Mouse (Mus musculus) midbrain, embryonic 14.5 days (tissue): ENCODE data around the gene Jph3. TPM values are rescaled to one million over a fixed set of nuclear protein-coding genes. Genes with fewer than 3 reads are reported as not detected.
A peak's percentile ranks its signal among the peaks of the same experiment; 100 is the strongest.

Source experiments
- ATAC-seq: fragments of 200-750 bp; cut with Nextera tagmentation; 2 replicates; pipeline ENCODE4 v1.8.0; 2017; ENCODE audit warnings: moderate number of reproducible peaks, moderate library complexity; ENCODE audit not compliant: low FRiP score, low TSS enrichment
- DNase-seq: peaks from one replicate; pipeline ENCODE4 v3.0.0-alpha.2; 2015
- H3K27ac ChIP-seq: fragments of 300-500 bp; sonication (generic); replicated peaks from 2 replicates; pipeline ENCODE4 v1.5.1; 2014; ENCODE audit warnings: mild to moderate bottlenecking, low read depth, low read length, moderate library complexity
- H3K27me3 ChIP-seq: fragments of 300-500 bp; sonication (generic); 2 replicates; pipeline ENCODE4 v1.6.1; 2014; ENCODE audit warnings: low read length, control low read depth, mixed read lengths; ENCODE audit not compliant: control insufficient read depth, insufficient read depth
- H3K36me3 ChIP-seq: fragments of 300-500 bp; sonication (generic); 2 replicates; pipeline ENCODE4 v1.6.1; 2014; ENCODE audit warnings: low read length, control low read depth; ENCODE audit not compliant: control insufficient read depth, insufficient read depth
- H3K4me1 ChIP-seq: fragments of 300-500 bp; sonication (generic); 2 replicates; pipeline ENCODE4 v1.6.1; 2014; ENCODE audit warnings: mild to moderate bottlenecking, antibody characterized with exemption, low read length, control low read depth; ENCODE audit not compliant: control insufficient read depth, insufficient read depth
- H3K4me2 ChIP-seq: fragments of 300-500 bp; sonication (generic); 2 replicates; pipeline ENCODE4 v1.6.1; 2014; ENCODE audit warnings: mild to moderate bottlenecking, low read length, moderate library complexity
- H3K4me3 ChIP-seq: fragments of 300-500 bp; sonication (generic); replicated peaks from 2 replicates; pipeline ENCODE4 v1.5.1; 2014; ENCODE audit warnings: low read depth, low read length
- H3K9ac ChIP-seq: fragments of 300-500 bp; sonication (generic); replicated peaks from 2 replicates; pipeline ENCODE4 v1.6.1; 2014; ENCODE audit warnings: mild to moderate bottlenecking, low read length, moderate library complexity
- H3K9me3 ChIP-seq: fragments of 300-500 bp; sonication (generic); 2 replicates; pipeline ENCODE4 v1.6.1; 2016; ENCODE audit warnings: low read length, control low read depth, mixed read lengths; ENCODE audit not compliant: control insufficient read depth
- WGBS: fragments of 180-500 bp; shearing (Covaris S2); extraction: QIAGEN DNeasy Blood & Tissue Kit; methylation state at CpG from one replicate; pipeline ENCODE4 v1.1.7; 2014; 5-methylcytosine and 5-hydroxymethylcytosine counted together
- polyA plus RNA-seq: library from polyadenylated mRNA; unstranded; fragments of >200 nt; fragmentation: Nextera tagmentation; extraction: Ambion mirVana; gene quantifications from 2 replicates; pipeline ENCODE4 v1.2.1, GENCODE M21; 2014

Gene Jph3
- polyA plus RNA-seq, 1 experiment from 2014 or later, result 73.5 TPM

DNA sequence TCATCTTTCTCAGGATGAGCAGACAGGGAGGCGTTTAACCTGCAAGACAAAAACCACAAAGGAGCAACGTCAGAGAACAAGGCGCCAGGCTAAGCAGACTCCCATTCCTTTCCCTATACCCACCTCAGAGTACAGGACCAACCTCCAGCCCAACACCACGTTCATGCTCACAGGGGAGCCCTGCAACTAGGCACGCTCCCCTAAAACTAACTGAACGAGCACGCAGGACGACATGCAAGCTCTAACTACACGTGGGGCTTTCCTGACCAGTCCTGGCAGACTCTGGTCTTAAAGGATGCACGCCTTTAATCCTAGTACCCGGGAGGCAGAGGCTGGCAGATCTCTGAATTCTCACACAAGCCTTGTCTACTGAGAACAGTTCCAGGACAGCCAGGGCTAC lies 91.9 kb downstream of the Jph3 start:
- Histone ChIP-seq H3K4me3 (no peak overlapping the region), H3K4me2 (no peak overlapping the region), H3K9ac (no peak overlapping the region), H3K27ac (no peak overlapping the region), H3K4me1 (no peaks in the 10 kb centered on the region), H3K27me3 (no peaks in the 10 kb centered on the region), H3K36me3 (peaks cover 26% of the 10 kb centered on the region), H3K9me3 (no peaks in the 10 kb centered on the region)
- ATAC-seq (no peak), DNase-seq (no peak)
- 90% methylated on average over 11 of the region's 11 CpGs for WGBS

DNA sequence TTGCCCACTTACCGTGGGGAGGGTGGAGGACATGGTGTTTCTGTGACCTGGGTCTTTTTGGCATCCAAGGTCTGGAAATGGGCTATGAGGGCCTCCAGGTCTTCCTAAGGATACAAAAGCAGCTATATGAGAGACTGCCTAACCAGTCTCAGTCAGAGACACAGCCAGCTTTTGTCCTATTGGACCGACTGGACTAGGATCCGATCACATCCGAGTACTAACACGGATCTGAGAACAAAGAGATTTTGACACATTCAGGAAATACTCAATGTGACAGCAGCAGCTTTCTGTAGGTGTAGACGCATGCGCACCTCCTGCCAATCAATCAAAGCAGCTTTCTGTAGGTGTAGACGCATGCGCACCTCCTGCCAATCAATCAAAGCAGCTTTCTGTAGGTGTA lies 92.3 kb downstream of the Jph3 start:
- ATAC-seq (no peak), DNase-seq (no peak)
- WGBS, result 97% methylated on average over 9 of the region's 9 CpGs
- no peak overlapping the region for H3K4me3 ChIP-seq
- H3K27ac ChIP-seq, result no peak overlapping the region
- H3K36me3 ChIP-seq, result peaks cover 24% of the 10 kb centered on the region
- H3K9me3 ChIP-seq, result no peaks in the 10 kb centered on the region
- H3K4me2 ChIP-seq, result no peak overlapping the region
- no peak overlapping the region for H3K9ac ChIP-seq
- H3K4me1 ChIP-seq, result no peaks in the 10 kb centered on the region
- no peaks in the 10 kb centered on the region for H3K27me3 ChIP-seq

DNA sequence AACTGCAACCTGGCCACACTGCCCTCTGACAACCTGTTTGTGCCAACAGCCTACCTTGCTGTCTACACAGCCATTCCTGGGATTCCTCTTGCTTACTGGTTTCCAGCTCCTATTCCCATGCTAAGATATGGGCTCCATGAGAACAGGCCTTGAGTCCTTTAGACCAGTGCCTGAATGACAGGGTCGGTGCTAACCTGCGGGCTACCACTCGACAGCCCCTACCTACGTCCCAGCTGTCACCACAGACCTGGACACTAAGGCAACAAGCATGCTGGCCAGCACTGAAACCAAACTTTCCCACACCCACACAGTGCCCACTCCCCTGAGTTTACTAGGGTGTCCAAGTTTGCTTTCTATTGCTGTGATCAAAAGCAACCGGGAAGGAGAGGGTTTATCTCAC lies 98.3 kb downstream of the Jph3 start:
- Histone ChIP-seq H3K9ac (no peak overlapping the region), H3K36me3 (no peaks in the 10 kb centered on the region), H3K27ac (no peak overlapping the region), H3K4me3 (no peak overlapping the region), H3K27me3 (no peaks in the 10 kb centered on the region), H3K9me3 (no peaks in the 10 kb centered on the region), H3K4me1 (peaks cover 11% of the 10 kb centered on the region), H3K4me2 (peak overlapping the region; percentile 92)
- DNase-seq, result no peak
- no peak for ATAC-seq
- WGBS, result 97% methylated on average over 5 of the region's 5 CpGs

DNA sequence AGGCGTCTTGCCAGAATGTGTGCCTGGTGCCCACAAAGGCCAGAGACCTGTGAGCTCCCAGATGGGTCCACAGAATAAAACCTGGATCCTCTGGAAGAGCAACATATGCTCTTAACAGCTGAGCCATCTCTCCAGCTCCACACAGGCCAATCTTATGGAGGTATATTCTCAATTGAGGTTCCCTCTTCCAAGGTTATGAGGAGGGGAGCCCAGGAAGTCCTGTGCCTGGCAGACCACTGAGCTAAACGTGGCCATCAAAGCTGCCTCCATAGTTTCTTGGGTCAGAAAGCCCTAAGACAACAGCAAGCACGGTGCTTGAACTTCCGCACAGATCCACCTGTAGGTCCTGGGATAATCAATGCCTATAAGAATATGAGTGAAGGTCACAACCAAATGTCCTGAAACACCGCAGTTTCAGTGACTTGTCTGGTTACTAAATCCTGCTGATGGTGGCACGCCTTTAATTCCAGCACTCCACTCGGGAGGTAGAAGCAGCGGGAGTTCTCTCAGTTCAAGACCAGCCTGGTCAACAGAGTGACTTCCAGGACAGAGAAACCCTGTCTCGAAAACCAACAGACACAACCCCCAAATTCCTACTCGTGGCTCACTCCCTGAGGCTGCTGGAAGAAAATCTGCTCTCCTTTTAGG lies 99.1 kb downstream of the Jph3 start:
- no peak for DNase-seq
- Histone ChIP-seq H3K9me3 (no peaks in the 10 kb centered on the region), H3K4me3 (peak overlapping the region; percentile 89), H3K36me3 (no peaks in the 10 kb centered on the region), H3K4me2 (peak overlapping the region; percentile 92), H3K9ac (peak overlapping the region; percentile 85), H3K27ac (peak overlapping the region; percentile 78; the same call in 1 of the 2 replicates), H3K27me3 (no peaks in the 10 kb centered on the region), H3K4me1 (peaks cover 11% of the 10 kb centered on the region)
- ATAC-seq, result no peak
- 37% methylated on average over 10 of the region's 10 CpGs for WGBS

DNA sequence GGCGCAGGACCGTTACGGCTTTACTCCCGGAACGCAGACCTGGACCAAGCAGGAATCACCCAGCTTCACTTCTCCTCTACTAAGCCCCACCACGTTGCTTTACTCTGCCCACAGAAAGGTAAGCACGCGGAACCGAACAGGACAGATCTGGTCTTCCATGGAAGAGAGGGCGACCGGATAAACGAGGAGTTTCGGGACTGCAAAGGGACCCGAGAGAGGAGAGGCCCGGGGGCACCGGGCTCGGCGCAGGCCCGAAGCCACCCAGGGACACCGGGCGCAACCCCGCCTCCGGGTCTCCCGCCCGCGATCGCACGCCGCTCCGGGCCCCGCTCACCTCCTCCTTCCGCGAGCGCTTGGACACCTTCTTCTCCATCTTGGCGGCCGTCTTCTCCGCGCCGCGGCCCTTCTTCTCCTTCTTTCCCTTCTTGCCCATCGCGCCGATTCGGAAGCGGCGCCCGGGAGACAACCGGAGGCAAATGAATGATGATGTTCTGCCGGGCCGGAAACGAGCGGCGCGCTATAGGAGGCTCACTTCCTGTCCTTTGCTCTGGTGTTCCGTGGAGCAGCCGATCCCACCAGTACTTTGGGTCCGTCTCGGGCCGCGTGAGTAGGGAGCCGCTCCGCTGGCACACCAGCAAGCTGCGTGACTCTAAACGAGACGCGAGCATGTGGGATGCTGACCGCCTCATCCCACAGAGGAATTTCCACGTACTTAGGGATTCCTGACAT lies 99.8 kb downstream of the Jph3 start, which contains the start of gene Klhdc4:
Gene Klhdc4 (minus strand): TSS at position 522 of the 729 bp plus-strand sequence.
- no peaks in the 10 kb centered on the region for H3K27me3 ChIP-seq
- ATAC-seq (peak; percentile 93), DNase-seq (peak; percentile 95)
- no peaks in the 10 kb centered on the region for H3K9me3 ChIP-seq
- peak within 1 kb of the TSS; percentile 85 for H3K9ac ChIP-seq
- peak within 1 kb of the TSS; percentile 78 for H3K27ac ChIP-seq
- peaks cover 11% of the 10 kb centered on the region for H3K4me1 ChIP-seq
- H3K4me3 ChIP-seq, result peak within 1 kb of the TSS; percentile 89
- under 1% methylated on average over 67 of the region's 68 CpGs for WGBS
- H3K36me3 ChIP-seq, result no peaks in the 10 kb centered on the region
- H3K4me2 ChIP-seq, result peak within 1 kb of the TSS; percentile 92

DNA sequence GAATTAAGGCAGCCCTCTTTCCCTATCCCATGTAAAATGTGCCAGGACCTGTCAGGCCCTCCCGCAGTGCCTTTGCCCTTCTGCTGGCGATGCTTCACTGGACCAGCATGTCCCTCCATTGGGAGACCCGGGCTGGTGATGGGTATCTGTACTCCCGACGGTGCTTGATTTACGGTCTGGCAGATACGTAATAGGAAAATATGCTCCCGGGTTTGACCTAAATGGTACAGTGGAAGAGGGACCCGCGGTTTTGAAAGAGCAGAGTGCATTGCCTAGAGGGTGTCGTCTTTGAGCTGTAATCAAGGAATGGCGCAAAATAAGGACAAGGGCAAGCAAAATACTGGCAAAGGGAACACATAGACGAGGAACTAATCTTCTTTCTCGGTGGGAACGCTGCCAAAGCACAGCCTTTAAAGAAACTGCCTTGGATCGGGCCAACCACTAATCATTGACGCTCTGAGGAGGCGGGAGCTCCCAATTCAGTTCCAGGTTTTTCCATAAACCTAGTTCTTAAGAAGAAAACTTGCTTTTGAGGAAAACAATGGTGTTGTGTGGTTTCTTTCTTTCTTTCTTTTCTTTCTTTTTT lies 100.4 kb downstream of the Jph3 start:
- DNase-seq, result no peak
- no peaks in the 10 kb centered on the region for H3K9me3 ChIP-seq
- H3K27me3 ChIP-seq, result no peaks in the 10 kb centered on the region
- H3K4me1 ChIP-seq, result peaks cover 11% of the 10 kb centered on the region
- H3K27ac ChIP-seq, result peak overlapping the region; percentile 78
- peak; percentile 77; the same call in 1 of the 2 replicates for ATAC-seq
- peak overlapping the region; percentile 89 for H3K4me3 ChIP-seq
- WGBS, result 20% methylated on average over 18 of the region's 18 CpGs
- no peaks in the 10 kb centered on the region for H3K36me3 ChIP-seq
- peak overlapping the region; percentile 85 for H3K9ac ChIP-seq
- H3K4me2 ChIP-seq, result peak overlapping the region; percentile 92

DNA sequence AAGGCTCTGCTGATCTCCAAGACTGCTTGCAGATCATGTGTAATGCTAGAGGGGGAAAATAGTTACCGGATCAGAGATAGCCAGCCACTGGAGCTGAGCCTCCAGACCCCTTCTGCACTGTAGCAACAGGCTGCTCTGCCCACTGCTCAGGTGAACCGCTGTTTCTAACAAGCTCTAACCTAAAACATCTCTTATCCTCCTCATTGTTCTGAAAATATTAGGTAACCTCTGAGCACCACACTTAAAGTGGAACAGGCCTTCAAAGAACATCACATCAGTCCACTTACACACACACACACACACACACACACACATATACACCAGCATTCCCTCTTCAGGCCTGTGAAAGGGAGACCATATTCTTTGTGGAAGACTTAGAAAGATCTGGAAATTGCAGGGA lies 102.6 kb downstream of the Jph3 start:
- Histone ChIP-seq H3K27me3 (no peaks in the 10 kb centered on the region), H3K4me2 (no peak overlapping the region), H3K4me1 (peaks cover 11% of the 10 kb centered on the region), H3K9me3 (no peaks in the 10 kb centered on the region), H3K27ac (no peak overlapping the region), H3K36me3 (no peaks in the 10 kb centered on the region), H3K9ac (no peak overlapping the region), H3K4me3 (no peak overlapping the region)
- DNase-seq (no peak), ATAC-seq (no peak)
- WGBS, result 88% methylated on average over 2 of the region's 2 CpGs

DNA sequence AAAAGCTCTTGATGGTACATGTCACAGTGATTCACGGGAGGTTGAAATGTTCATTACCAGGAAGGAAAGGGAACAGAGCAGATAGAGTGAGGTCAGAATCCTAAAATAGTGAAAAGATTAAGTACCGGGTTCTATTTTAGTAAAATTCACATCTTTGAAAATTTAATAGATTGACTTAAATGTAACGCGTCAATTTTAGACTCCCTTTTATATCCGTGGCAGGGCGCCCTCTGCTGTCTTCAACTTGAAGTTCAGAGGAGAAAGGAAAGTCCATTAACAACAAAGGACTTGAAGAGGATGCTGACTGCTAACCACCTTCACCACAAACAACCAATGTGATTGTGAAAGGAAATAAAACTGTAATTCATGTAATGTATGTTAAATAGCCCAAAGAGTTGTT lies 103.1 kb downstream of the Jph3 start:
- no peak for ATAC-seq
- no peak overlapping the region; the same call in 1 of the 2 replicates for H3K9ac ChIP-seq

More for the DNA sequence above, 103.1 kb downstream of the Jph3 start:
- 18% methylated on average over 6 of the region's 6 CpGs for WGBS
- H3K9me3 ChIP-seq, result no peaks in the 10 kb centered on the region
- no peaks in the 10 kb centered on the region for H3K27me3 ChIP-seq
- peak; percentile 90 for DNase-seq
- no peak overlapping the region for H3K4me2 ChIP-seq
- peaks cover 11% of the 10 kb centered on the region for H3K4me1 ChIP-seq
- H3K4me3 ChIP-seq, result no peak overlapping the region
- no peaks in the 10 kb centered on the region for H3K36me3 ChIP-seq
- H3K27ac ChIP-seq, result no peak overlapping the region
